Mouse (Mus musculus) forebrain, postnatal 0 days (tissue): ENCODE data around the gene Met. TPM values are rescaled to one million over a fixed set of nuclear protein-coding genes. Genes with fewer than 3 reads are reported as not detected.

Source experiments
- ATAC-seq: fragments of 200-750 bp; cut with Nextera tagmentation; 2 replicates; pipeline ENCODE4 v1.8.0; 2017; ENCODE audit warnings: mild to moderate bottlenecking, moderate library complexity
- DNase-seq: peaks from one replicate; pipeline ENCODE4 v3.0.0-alpha.2; 2015
- H3K27ac ChIP-seq: fragments of 300-500 bp; sonication (generic); 2 replicates; pipeline ENCODE4 v1.5.1; 2014; ENCODE audit warnings: low read depth, mild to moderate bottlenecking, antibody characterized with exemption, low read length, moderate library complexity, mixed read lengths
- H3K27me3 ChIP-seq: fragments of 300-500 bp; sonication (generic); 2 replicates; pipeline ENCODE4 v1.6.1; 2014; ENCODE audit warnings: mild to moderate bottlenecking, low read length, mixed read lengths; ENCODE audit not compliant: insufficient read depth
- H3K36me3 ChIP-seq: fragments of 300-500 bp; sonication (generic); 2 replicates; pipeline ENCODE4 v1.6.1; 2014; ENCODE audit warnings: mild to moderate bottlenecking, moderate library complexity; ENCODE audit not compliant: insufficient read depth
- H3K4me1 ChIP-seq: fragments of 300-500 bp; sonication (generic); 2 replicates; pipeline ENCODE4 v1.6.1; 2014; ENCODE audit warnings: antibody characterized with exemption; ENCODE audit not compliant: insufficient read depth
- H3K4me2 ChIP-seq: fragments of 300-500 bp; sonication (generic); 2 replicates; pipeline ENCODE4 v1.6.1; 2014; ENCODE audit warnings: low read depth, mild to moderate bottlenecking, moderate library complexity
- H3K4me3 ChIP-seq: fragments of 300-500 bp; sonication (generic); 2 replicates; pipeline ENCODE4 v1.5.1; 2014; ENCODE audit warnings: low read depth, low read length, mixed read lengths
- H3K9ac ChIP-seq: fragments of 300-500 bp; sonication (generic); 2 replicates; pipeline ENCODE4 v1.6.1; 2014; ENCODE audit warnings: mild to moderate bottlenecking
- H3K9me3 ChIP-seq: fragments of 300-500 bp; sonication (generic); 2 replicates; pipeline ENCODE4 v1.6.1; 2016; ENCODE audit warnings: low read length
- CTCF ChIP-seq: sonication (generic); IDR thresholded peaks from 2 replicates; pipeline ENCODE4 v1.5.1; 2016; ENCODE audit warnings: antibody characterized with exemption, control low read depth, low read depth
- WGBS: fragments of 180-500 bp; shearing (Covaris S2); extraction: QIAGEN DNeasy Blood & Tissue Kit; methylation state at CpG from one replicate; pipeline ENCODE4 v1.1.7; 2014; 5-methylcytosine and 5-hydroxymethylcytosine counted together
- polyA plus RNA-seq: library from polyadenylated mRNA; unstranded; fragments of >200 nt; fragmentation: Nextera tagmentation; extraction: Ambion mirVana; gene quantifications from 2 replicates; pipeline ENCODE4 v1.2.1, GENCODE M21; 2015
- total RNA-seq: library from RNA; depleted of rRNA; stranded (reverse); fragments of >200 nt; gene quantifications from 2 replicates; pipeline ENCODE4 v1.2.3, GENCODE M21; 2014

Met gene
- total and polyA plus RNA-seq, 2 experiments from 2014 or later, result 3.8 to 12.9 TPM

DNA sequence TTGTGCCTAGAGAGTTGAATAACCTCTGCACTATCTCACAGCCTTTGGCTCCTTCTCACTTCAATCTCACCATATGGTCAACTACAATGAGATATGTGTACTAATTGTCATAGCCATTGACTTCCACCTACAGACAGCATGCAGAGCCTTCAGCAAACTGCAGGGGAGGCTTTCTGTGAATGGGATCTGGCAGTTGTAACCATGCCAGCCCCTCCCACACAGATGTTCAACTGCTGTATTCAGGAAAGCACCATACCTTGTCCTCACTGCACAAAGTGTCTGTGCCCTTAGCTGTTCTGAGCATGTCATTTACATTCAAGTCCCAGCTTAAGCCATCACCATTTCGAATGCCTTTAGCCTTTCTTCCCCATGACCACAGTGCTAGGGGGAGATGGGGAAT, 14.2 kb downstream of the Met start:
- no peak overlapping the region for H3K9ac ChIP-seq
- no peaks in the 10 kb centered on the region for H3K36me3 ChIP-seq
- H3K27ac ChIP-seq, result no peak overlapping the region
- no peaks in the 10 kb centered on the region for H3K27me3 ChIP-seq
- no peak for TF ChIP-seq CTCF
- H3K4me3 ChIP-seq, result no peak overlapping the region
- no peak overlapping the region for H3K4me2 ChIP-seq
- H3K9me3 ChIP-seq, result no peaks in the 10 kb centered on the region
- WGBS, result 62% methylated on average over 1 of the region's 1 CpGs
- DNase-seq (no peak), ATAC-seq (no peak)
- no peaks in the 10 kb centered on the region for H3K4me1 ChIP-seq

DNA sequence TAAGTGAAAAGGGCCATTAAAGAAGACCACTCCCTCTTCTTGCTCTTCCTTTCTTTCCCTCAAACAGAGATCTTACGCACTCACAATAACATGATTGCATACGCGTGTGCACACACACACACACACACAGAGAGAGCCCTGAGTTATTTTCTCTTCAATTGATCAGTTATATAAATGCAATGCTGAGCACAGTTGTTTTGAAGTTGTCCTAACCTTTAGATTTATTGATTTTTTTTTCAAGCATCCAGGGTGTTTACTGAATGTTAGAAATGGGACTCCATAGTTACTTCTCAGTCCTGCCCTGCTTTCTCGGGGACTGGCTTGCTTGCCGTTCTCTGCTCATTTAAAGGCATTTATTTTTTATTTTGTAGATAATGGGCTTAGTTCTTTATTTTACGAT, 14.7 kb downstream of the Met start:
- no peak overlapping the region for H3K4me3 ChIP-seq
- 86% methylated on average over 6 of the region's 6 CpGs for WGBS

GRCm38 (mm10) chr6:17478838-17479570, 15.4 kb downstream of the Met start:
- ATAC-seq (no peak), DNase-seq (no peak)
- Histone ChIP-seq H3K27me3 (no peaks in the 10 kb centered on the region), H3K27ac (no peak overlapping the region), H3K4me2 (no peak overlapping the region), H3K9ac (no peak overlapping the region), H3K4me3 (no peak overlapping the region), H3K4me1 (no peaks in the 10 kb centered on the region), H3K9me3 (no peaks in the 10 kb centered on the region), H3K36me3 (no peaks in the 10 kb centered on the region)
- TF ChIP-seq CTCF, result no peak
- WGBS, result 69% methylated on average over 10 of the region's 10 CpGs

More for the DNA sequence above, 14.7 kb downstream of the Met start:
- Histone ChIP-seq H3K4me1 (no peaks in the 10 kb centered on the region), H3K27ac (no peak overlapping the region), H3K4me2 (no peak overlapping the region), H3K9me3 (no peaks in the 10 kb centered on the region), H3K27me3 (no peaks in the 10 kb centered on the region), H3K9ac (no peak overlapping the region), H3K36me3 (no peaks in the 10 kb centered on the region)
- no peak for TF ChIP-seq CTCF
- ATAC-seq (no peak), DNase-seq (no peak)

- H3K4me2 ChIP-seq, result no peak overlapping the region
- WGBS, result 83% methylated on average over 4 of the region's 4 CpGs
- H3K36me3 ChIP-seq, result no peaks in the 10 kb centered on the region
- TF ChIP-seq CTCF, result no peak
- no peak overlapping the region for H3K27ac ChIP-seq
- no peaks in the 10 kb centered on the region for H3K9me3 ChIP-seq
- no peaks in the 10 kb centered on the region for H3K27me3 ChIP-seq
- no peaks in the 10 kb centered on the region for H3K4me1 ChIP-seq
- ATAC-seq, result no peak
- H3K4me3 ChIP-seq, result no peak overlapping the region
- no peak overlapping the region for H3K9ac ChIP-seq
- no peak for DNase-seq
Observed at GRCm38 (mm10) chr6:17481068-17481467, 17.5 kb downstream of the Met start.

DNA sequence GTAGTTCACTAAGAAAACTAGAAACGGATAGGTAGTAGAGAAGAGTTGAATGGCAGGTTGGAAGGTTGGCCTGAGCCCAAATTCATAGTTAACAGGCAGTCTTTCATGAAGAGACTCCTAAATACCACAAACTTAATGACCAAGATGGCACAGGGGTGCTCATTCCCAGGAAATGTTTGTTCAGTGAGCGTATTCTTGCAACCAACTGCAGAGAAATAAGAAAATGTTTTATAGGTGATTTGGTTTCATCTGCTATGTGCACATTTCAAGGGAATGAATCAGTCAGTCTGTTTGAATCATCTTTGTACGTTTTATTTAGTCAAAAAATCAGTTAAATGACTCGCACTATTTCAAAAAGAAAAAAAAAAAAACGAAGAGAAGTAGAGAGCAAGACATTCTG, 21.6 kb downstream of the Met start:
- Histone ChIP-seq H3K36me3 (no peaks in the 10 kb centered on the region), H3K27me3 (no peaks in the 10 kb centered on the region), H3K4me1 (no peaks in the 10 kb centered on the region), H3K9ac (no peak overlapping the region), H3K4me2 (no peak overlapping the region), H3K27ac (no peak overlapping the region), H3K4me3 (no peak overlapping the region), H3K9me3 (no peaks in the 10 kb centered on the region)
- DNase-seq (no peak), ATAC-seq (no peak)
- no peak for TF ChIP-seq CTCF
- 83% methylated on average over 5 of the region's 5 CpGs for WGBS

GRCm38 (mm10) chr6:17485782-17486181, 22.2 kb downstream of the Met start:
- H3K4me2 ChIP-seq, result no peak overlapping the region
- no peak overlapping the region for H3K4me3 ChIP-seq
- no peaks in the 10 kb centered on the region for H3K9me3 ChIP-seq
- no peak overlapping the region for H3K27ac ChIP-seq
- H3K27me3 ChIP-seq, result no peaks in the 10 kb centered on the region
- no peak overlapping the region for H3K9ac ChIP-seq
- 95% methylated on average over 7 of the region's 7 CpGs for WGBS
- no peaks in the 10 kb centered on the region for H3K4me1 ChIP-seq
- no peak for ATAC-seq
- no peak for DNase-seq
- no peaks in the 10 kb centered on the region for H3K36me3 ChIP-seq
- no peak for TF ChIP-seq CTCF

DNA sequence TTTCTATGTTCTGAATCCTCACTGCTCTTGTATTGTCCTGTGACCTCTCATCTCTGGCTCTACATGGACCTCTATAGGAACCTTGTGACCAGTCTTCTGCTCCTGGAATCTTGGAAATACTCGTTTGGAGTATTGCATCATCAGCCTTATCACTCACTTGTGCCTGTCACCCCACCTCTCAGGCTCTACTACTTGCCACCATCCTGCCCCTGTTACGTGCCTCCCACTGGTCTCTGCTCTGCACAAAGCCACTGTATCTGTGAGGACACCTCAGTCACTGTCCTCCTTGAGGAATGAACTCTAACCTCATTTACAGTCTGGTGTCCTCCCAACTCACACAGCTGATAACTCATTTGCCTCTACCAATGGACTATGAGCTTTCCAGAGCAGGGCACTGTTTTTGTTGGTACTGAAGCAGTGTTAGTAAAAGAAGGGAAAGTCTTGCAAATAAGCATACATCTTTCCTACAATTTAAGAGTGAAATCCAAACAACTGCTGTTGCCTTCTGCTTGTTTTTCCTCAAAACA, 24.8 kb downstream of the Met start:
- TF ChIP-seq CTCF, result no peak
- ATAC-seq (no peak), DNase-seq (no peak)
- Histone ChIP-seq H3K9me3 (no peaks in the 10 kb centered on the region), H3K36me3 (no peaks in the 10 kb centered on the region), H3K4me3 (no peak overlapping the region), H3K9ac (no peak overlapping the region), H3K4me2 (no peak overlapping the region), H3K27me3 (no peaks in the 10 kb centered on the region), H3K4me1 (no peaks in the 10 kb centered on the region), H3K27ac (no peak overlapping the region)
- WGBS, result 75% methylated on average over 2 of the region's 2 CpGs
